21 mouse cellular contexts compared by ENCODE assay signal in genomic region chr17:13584394-13584793, GRCm38 (mm10).
A peak's percentile ranks its signal among the peaks of the same experiment; 100 is the strongest.
DNase-seq lines count a peak whose midpoint lies in the region; ATAC-seq and TF ChIP-seq lines count a peak whose summit lies in the region.
"Had no signal": no experiment of that assay in that cellular context is flagged by ENCODE, and none has a peak within 500 bp of the region (broad histone marks: within the 10 kb centered on the region; RNA-seq: fewer than 3 reads in every experiment).

No protein-coding gene starts in this region.

- no peaks in the 10 kb centered on the region for H3K36me3 ChIP-seq in midbrain, embryonic 13.5 days
- no peaks in the 10 kb centered on the region for H3K36me3 ChIP-seq in midbrain, postnatal 0 days (ENCODE audit: insufficient read depth, low read length)
- no peaks in the 10 kb centered on the region for H3K36me3 ChIP-seq in forebrain, embryonic 14.5 days (ENCODE audit: control insufficient read depth, insufficient read depth, low read length)
- no peaks in the 10 kb centered on the region for H3K36me3 ChIP-seq in midbrain, embryonic 15.5 days (replicated peaks)
- H3K36me3 ChIP-seq: embryonic facial prominence, embryonic 10.5 days; heart, embryonic 10.5 days; limb, embryonic 15.5 days; neural tube, embryonic 12.5 days had no signal

- TF ChIP-seq CTCF in midbrain, postnatal 0 days (IDR thresholded peaks at IDR 0.05): no peak

- no peak overlapping the region for H3K4me2 ChIP-seq in midbrain, embryonic 13.5 days (replicated peaks)
- H3K4me2 ChIP-seq in midbrain, postnatal 0 days (ENCODE audit: low read depth, low read length, poor library complexity, severe bottlenecking): no peak overlapping the region
- H3K4me2 ChIP-seq in forebrain, embryonic 14.5 days (ENCODE audit: low read length): no peak overlapping the region
- no peak overlapping the region for H3K4me2 ChIP-seq in midbrain, embryonic 15.5 days
- H3K4me2 ChIP-seq: limb, embryonic 15.5 days; neural tube, embryonic 12.5 days had no signal

- peak; percentile 31 for DNase-seq in cerebellum, adult 9-11 months
- DNase-seq in midbrain, postnatal 0 days (ENCODE audit: low spot score): no peak
- no peak for DNase-seq in forebrain, embryonic 14.5 days (ENCODE audit: low spot score)
- DNase-seq in testis, postnatal 10 days (ENCODE audit: low spot score): no peak
- DNase-seq in left cerebral cortex, adult 8-10 months (ENCODE audit: low spot score in 2 of 2): no peak
- DNase-seq: gastrocnemius, postnatal 14 days; heart, postnatal 10 days; kidney, adult 8-10 months; kidney, postnatal 25 days; lung, postnatal 4 days; right cerebral cortex, postnatal 25 days; thymus, adult 18-20 months had no signal

- peak overlapping the region; percentile 54; the same call in 1 of the 2 replicates for H3K27ac ChIP-seq in midbrain, embryonic 13.5 days
- H3K27ac ChIP-seq in midbrain, postnatal 0 days (ENCODE audit: low read depth, low read length): no peak overlapping the region
- peak overlapping the region; percentile 87 for H3K27ac ChIP-seq in forebrain, embryonic 14.5 days (ENCODE audit: low read depth, low read length)
- 0 out of 2 replicates have a peak overlapping the region, but pooled peaks have one; percentile 0 for H3K27ac ChIP-seq in midbrain, embryonic 15.5 days
- H3K27ac ChIP-seq: embryonic facial prominence, embryonic 10.5 days; heart, embryonic 10.5 days; limb, embryonic 15.5 days; neural tube, embryonic 12.5 days had no signal

- H3K27me3 ChIP-seq in midbrain, embryonic 13.5 days: no peaks in the 10 kb centered on the region
- no peaks in the 10 kb centered on the region for H3K27me3 ChIP-seq in midbrain, postnatal 0 days (ENCODE audit: insufficient read depth, low read length)
- no peaks in the 10 kb centered on the region for H3K27me3 ChIP-seq in forebrain, embryonic 14.5 days (replicated peaks; ENCODE audit: control insufficient read depth, insufficient read depth, low read length)
- no peaks in the 10 kb centered on the region for H3K27me3 ChIP-seq in midbrain, embryonic 15.5 days (replicated peaks)
- H3K27me3 ChIP-seq: CH12.LX; limb, embryonic 15.5 days; neural tube, embryonic 12.5 days had no signal

- 73% methylated on average over 4 of the region's 4 CpGs for WGBS in midbrain, embryonic 13.5 days
- WGBS in midbrain, postnatal 0 days: 79% methylated on average over 4 of the region's 4 CpGs
- WGBS in forebrain, embryonic 14.5 days: 61% methylated on average over 4 of the region's 4 CpGs
- 60% methylated on average over 4 of the region's 4 CpGs for WGBS in midbrain, embryonic 15.5 days

- ATAC-seq in cerebellum, adult (ENCODE audit: insufficient number of reproducible peaks, low FRiP score, low TSS enrichment): no peak
- ATAC-seq in midbrain, embryonic 13.5 days: no peak
- no peak for ATAC-seq in midbrain, postnatal 0 days (ENCODE audit: low FRiP score)
- ATAC-seq in forebrain, embryonic 14.5 days: peak; percentile 29; the same call in 1 of the 2 replicates
- no peak for ATAC-seq in midbrain, embryonic 15.5 days (replicated peaks)
- ATAC-seq: inflammation-experienced regulatory T-cells, adult 6 months had no signal

- peaks cover 32% of the 10 kb centered on the region for H3K4me1 ChIP-seq in midbrain, embryonic 13.5 days (replicated peaks)
- no peaks in the 10 kb centered on the region for H3K4me1 ChIP-seq in midbrain, postnatal 0 days (ENCODE audit: insufficient read depth, low read length)
- peaks cover 6% of the 10 kb centered on the region; the same call in 1 of the 2 replicates for H3K4me1 ChIP-seq in forebrain, embryonic 14.5 days (ENCODE audit: control insufficient read depth, insufficient read depth, low read length)
- H3K4me1 ChIP-seq in midbrain, embryonic 15.5 days: peaks cover 5% of the 10 kb centered on the region; the same call in 1 of the 2 replicates
- H3K4me1 ChIP-seq: embryonic facial prominence, embryonic 10.5 days; limb, embryonic 15.5 days; neural tube, embryonic 12.5 days had no signal

- H3K4me3 ChIP-seq in midbrain, embryonic 13.5 days (replicated peaks): no peak overlapping the region
- H3K4me3 ChIP-seq in midbrain, postnatal 0 days (ENCODE audit: low read depth, low read length): no peak overlapping the region
- H3K4me3 ChIP-seq in forebrain, embryonic 14.5 days (ENCODE audit: low read depth, low read length): no peak overlapping the region
- no peak overlapping the region for H3K4me3 ChIP-seq in midbrain, embryonic 15.5 days
- H3K4me3 ChIP-seq: embryonic facial prominence, embryonic 10.5 days; heart, embryonic 10.5 days; limb, embryonic 15.5 days; neural tube, embryonic 12.5 days had no signal

- H3K9ac ChIP-seq in midbrain, embryonic 13.5 days (replicated peaks): no peak overlapping the region
- no peak overlapping the region for H3K9ac ChIP-seq in midbrain, postnatal 0 days (replicated peaks; ENCODE audit: low read length, poor library complexity, severe bottlenecking)
- H3K9ac ChIP-seq in forebrain, embryonic 14.5 days (ENCODE audit: low read length): no peak overlapping the region
- no peak overlapping the region for H3K9ac ChIP-seq in midbrain, embryonic 15.5 days
- H3K9ac ChIP-seq: limb, embryonic 15.5 days; neural tube, embryonic 12.5 days had no signal

- H3K9me3 ChIP-seq in midbrain, embryonic 13.5 days: no peaks in the 10 kb centered on the region
- H3K9me3 ChIP-seq in midbrain, postnatal 0 days (ENCODE audit: low read length): no peaks in the 10 kb centered on the region
- H3K9me3 ChIP-seq in forebrain, embryonic 14.5 days (replicated peaks; ENCODE audit: control insufficient read depth, low read length): no peaks in the 10 kb centered on the region
- no peaks in the 10 kb centered on the region for H3K9me3 ChIP-seq in midbrain, embryonic 15.5 days
- H3K9me3 ChIP-seq: embryonic facial prominence, embryonic 10.5 days; limb, embryonic 15.5 days; neural tube, embryonic 12.5 days had no signal
